Mouse (Mus musculus) hindbrain, embryonic 16.5 days (tissue): ENCODE measurements at regions not wholly inside any gene's neighbourhood (a gene's known extent, or its start where the extent isn't known, plus 50 kb on each side); places are given as distances from the start of the nearest gene placed in this dataset.

Source experiments
- ATAC-seq: fragments of 200-750 bp; cut with Nextera tagmentation; 2 replicates; pipeline ENCODE4 v1.8.0; 2017; ENCODE audit warnings: moderate TSS enrichment, moderate library complexity
- H3K27ac ChIP-seq: fragments of 300-500 bp; sonication (generic); 2 replicates; pipeline ENCODE4 v1.5.1; 2014; ENCODE audit warnings: low read depth, mild to moderate bottlenecking, control low read depth, low read length, moderate library complexity
- H3K27me3 ChIP-seq: fragments of 300-500 bp; sonication (generic); replicated peaks from 2 replicates; pipeline ENCODE4 v1.6.1; 2014; ENCODE audit warnings: low read length; ENCODE audit not compliant: control insufficient read depth, insufficient read depth
- H3K36me3 ChIP-seq: fragments of 300-500 bp; sonication (generic); 2 replicates; pipeline ENCODE4 v1.6.1; 2014; ENCODE audit warnings: mild to moderate bottlenecking, low read length, moderate library complexity, mixed read lengths; ENCODE audit not compliant: control insufficient read depth, insufficient read depth
- H3K4me1 ChIP-seq: fragments of 300-500 bp; sonication (generic); 2 replicates; pipeline ENCODE4 v1.6.1; 2014; ENCODE audit warnings: low read depth, low read length; ENCODE audit not compliant: control insufficient read depth, insufficient read depth
- H3K4me2 ChIP-seq: fragments of 300-500 bp; sonication (generic); 2 replicates; pipeline ENCODE4 v1.6.1; 2014; ENCODE audit warnings: mild to moderate bottlenecking, low read length, control low read depth, moderate library complexity
- H3K4me3 ChIP-seq: fragments of 300-500 bp; sonication (generic); 2 replicates; pipeline ENCODE4 v1.5.1; 2014; ENCODE audit warnings: mild to moderate bottlenecking, low read length, control low read depth, moderate library complexity
- H3K9ac ChIP-seq: fragments of 300-500 bp; sonication (generic); 2 replicates; pipeline ENCODE4 v1.6.1; 2014; ENCODE audit warnings: low read depth, mild to moderate bottlenecking, control low read depth, low read length, moderate library complexity
- H3K9me3 ChIP-seq: fragments of 300-500 bp; sonication (generic); 2 replicates; pipeline ENCODE4 v1.6.1; 2014; ENCODE audit warnings: mild to moderate bottlenecking, low read length, moderate library complexity; ENCODE audit not compliant: control insufficient read depth
- WGBS: fragments of 180-500 bp; shearing (Covaris S2); extraction: QIAGEN DNeasy Blood & Tissue Kit; methylation state at CpG from one replicate; pipeline ENCODE4 v1.1.7; 2014; 5-methylcytosine and 5-hydroxymethylcytosine counted together

DNA sequence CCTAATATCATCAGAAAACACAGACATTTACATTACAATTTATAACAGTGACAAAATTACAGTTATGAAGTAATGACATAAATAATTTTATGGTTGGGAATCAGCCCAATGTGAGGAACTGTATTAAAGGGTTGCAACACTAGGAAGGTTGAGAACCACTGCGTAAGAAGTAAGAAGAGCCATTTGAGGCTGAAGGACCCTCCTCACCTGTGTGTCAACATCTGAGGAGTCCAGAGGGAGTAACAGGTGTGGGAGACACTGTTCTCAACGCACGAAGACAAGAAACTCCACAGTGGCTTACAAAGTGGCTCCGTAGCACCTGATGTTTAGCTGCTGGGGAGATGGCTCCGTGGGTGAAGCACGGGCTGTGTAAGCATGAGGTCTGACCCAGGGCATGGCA is 88.5 kb upstream of the Ercc6l2 start:
- Histone ChIP-seq H3K27ac (no peak overlapping the region), H3K4me3 (no peak overlapping the region), H3K9ac (no peak overlapping the region), H3K27me3 (no peaks in the 10 kb centered on the region), H3K4me2 (no peak overlapping the region), H3K36me3 (no peaks in the 10 kb centered on the region), H3K4me1 (no peaks in the 10 kb centered on the region), H3K9me3 (no peaks in the 10 kb centered on the region)
- WGBS = 85% methylated on average over 6 of the region's 6 CpGs
- ATAC-seq = no peak

DNA sequence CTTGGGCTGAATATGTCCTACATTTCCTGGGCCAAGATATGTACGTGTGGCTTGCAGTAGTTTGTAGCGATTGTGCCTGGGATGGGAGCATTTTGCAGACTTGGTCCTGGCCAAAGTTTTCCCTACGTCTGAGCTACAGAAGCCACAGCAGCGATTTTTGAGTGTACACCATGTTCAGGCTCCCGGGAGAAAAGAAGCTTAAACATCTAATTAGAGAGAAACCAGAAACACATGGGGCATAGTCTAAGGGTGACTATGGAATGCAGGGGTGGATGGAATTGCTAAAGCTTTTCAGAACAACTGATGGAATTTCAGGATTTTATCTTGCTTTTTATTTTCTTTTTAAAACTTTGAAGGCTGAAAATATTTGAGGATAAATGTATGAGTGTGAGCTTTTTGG is 79.3 kb upstream of the Ercc6l2 start:
- no peaks in the 10 kb centered on the region for H3K4me1 ChIP-seq
- H3K4me3 ChIP-seq = no peak overlapping the region
- H3K36me3 ChIP-seq = no peaks in the 10 kb centered on the region
- H3K4me2 ChIP-seq = no peak overlapping the region
- H3K27me3 ChIP-seq = no peaks in the 10 kb centered on the region
- H3K9ac ChIP-seq = no peak overlapping the region
- no peaks in the 10 kb centered on the region for H3K9me3 ChIP-seq
- 81% methylated on average over 5 of the region's 5 CpGs for whole genome bisulfite sequencing
- H3K27ac ChIP-seq = no peak overlapping the region
- ATAC-seq = no peak

DNA sequence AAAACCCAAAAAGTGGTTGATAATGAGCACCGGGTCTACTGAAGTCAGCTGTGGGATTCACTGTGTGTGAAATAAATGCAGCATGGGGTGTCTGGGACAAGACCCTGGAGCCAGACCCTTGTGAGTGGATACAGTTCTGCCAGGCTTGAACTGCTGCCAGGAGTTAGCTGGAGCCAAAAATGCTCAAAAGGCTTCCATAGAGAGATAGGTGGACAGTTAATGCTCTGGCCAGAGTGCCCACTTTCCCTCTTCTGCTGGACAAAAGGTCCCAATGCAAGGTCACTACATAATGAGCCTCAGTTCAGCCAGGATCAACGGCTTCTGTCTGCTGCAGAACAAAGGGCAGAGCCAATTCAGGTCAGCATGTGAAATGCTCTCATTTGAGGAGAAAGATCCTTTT is 73.2 kb upstream of the Ercc6l2 start:
- ATAC-seq = peak; percentile 85
- WGBS = 36% methylated on average over 2 of the region's 2 CpGs
- no peak overlapping the region for H3K4me3 ChIP-seq

DNA sequence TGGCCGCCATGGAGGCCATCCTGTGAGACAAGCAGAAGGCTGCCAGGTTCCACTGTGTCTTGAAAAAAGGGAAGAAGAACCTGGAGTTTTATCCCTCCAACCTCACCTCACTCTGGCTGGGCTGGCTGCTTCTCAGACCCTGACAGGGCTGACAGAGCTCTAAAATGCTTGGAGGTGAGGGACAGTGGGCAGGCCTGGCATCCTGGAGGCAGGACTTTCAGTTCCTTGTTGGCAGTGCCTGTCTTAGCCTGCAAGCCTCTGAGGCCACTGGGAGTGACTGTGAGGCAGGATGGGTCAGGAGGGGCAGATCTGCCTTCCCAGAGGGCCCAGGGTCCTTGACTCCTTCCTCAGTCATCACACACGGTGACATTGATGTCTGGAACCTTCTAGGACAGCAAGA is 66.3 kb upstream of the Ercc6l2 start:
- 97% methylated on average over 2 of the region's 2 CpGs for WGBS
- no peak for ATAC-seq
- no peak overlapping the region for H3K27ac ChIP-seq
- no peaks in the 10 kb centered on the region for H3K27me3 ChIP-seq
- H3K36me3 ChIP-seq = no peaks in the 10 kb centered on the region
- no peak overlapping the region for H3K4me2 ChIP-seq
- H3K4me3 ChIP-seq = no peak overlapping the region
- 0 out of 2 replicates have a peak, but pooled peaks cover 2% of the 10 kb centered on the region for H3K9me3 ChIP-seq
- no peaks in the 10 kb centered on the region for H3K4me1 ChIP-seq
- no peak overlapping the region for H3K9ac ChIP-seq

More for the DNA sequence above, 73.2 kb upstream of the Ercc6l2 start:
- Histone ChIP-seq H3K4me2 (no peak overlapping the region), H3K27ac (no peak overlapping the region), H3K9ac (no peak overlapping the region), H3K36me3 (no peaks in the 10 kb centered on the region), H3K9me3 (no peaks in the 10 kb centered on the region), H3K27me3 (no peaks in the 10 kb centered on the region), H3K4me1 (no peaks in the 10 kb centered on the region)

DNA sequence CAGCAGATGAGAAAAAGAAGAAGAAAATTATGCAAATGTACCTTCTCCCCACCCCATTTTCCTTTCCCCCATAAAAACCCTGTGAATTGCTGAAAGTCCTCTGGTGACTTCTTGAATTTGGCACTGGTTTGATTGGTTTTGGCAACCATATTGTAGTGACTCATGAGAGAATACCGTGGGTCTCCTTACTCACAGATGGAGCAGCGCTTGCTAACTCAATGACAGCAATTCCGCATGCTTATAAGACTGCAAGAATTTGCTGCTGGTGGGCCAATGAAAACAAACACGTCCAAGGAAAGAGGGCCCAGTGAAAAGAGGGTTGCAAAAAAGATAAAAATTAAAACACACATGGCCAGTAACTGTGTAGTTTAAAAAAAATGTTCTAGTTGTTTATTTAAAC is 65.0 kb upstream of the Ercc6l2 start:
- Histone ChIP-seq H3K4me1 (no peaks in the 10 kb centered on the region), H3K4me3 (no peak overlapping the region), H3K27me3 (no peaks in the 10 kb centered on the region), H3K9ac (no peak overlapping the region), H3K36me3 (no peaks in the 10 kb centered on the region), H3K27ac (no peak overlapping the region), H3K4me2 (no peak overlapping the region), H3K9me3 (0 out of 2 replicates have a peak, but pooled peaks cover 2% of the 10 kb centered on the region)
- WGBS = 66% methylated on average over 4 of the region's 4 CpGs
- no peak for ATAC-seq

DNA sequence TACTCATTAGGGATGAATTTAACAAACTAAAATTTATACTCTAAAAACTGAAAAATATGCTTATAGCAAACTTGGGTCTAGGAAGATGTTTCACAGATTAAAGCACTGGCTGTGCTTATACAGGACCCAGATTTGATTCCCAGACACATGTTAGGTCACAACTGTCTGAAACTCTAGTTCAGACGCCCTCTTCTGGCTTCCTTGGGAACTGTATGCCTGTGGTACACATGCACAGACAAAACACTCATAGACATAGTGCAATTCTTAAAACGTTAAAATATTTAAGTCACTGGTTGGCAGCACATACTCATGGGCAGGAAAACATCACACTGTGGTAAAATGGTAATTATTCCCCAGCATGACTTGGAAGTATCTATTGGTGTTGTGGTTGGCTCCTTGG is 63.8 kb upstream of the Ercc6l2 start:
- Histone ChIP-seq H3K4me2 (no peak overlapping the region), H3K4me1 (no peaks in the 10 kb centered on the region), H3K9me3 (0 out of 2 replicates have a peak, but pooled peaks cover 2% of the 10 kb centered on the region), H3K27me3 (no peaks in the 10 kb centered on the region), H3K36me3 (no peaks in the 10 kb centered on the region), H3K4me3 (no peak overlapping the region), H3K27ac (no peak overlapping the region), H3K9ac (no peak overlapping the region)
- WGBS = 61% methylated on average over 2 of the region's 2 CpGs
- ATAC-seq = no peak

DNA sequence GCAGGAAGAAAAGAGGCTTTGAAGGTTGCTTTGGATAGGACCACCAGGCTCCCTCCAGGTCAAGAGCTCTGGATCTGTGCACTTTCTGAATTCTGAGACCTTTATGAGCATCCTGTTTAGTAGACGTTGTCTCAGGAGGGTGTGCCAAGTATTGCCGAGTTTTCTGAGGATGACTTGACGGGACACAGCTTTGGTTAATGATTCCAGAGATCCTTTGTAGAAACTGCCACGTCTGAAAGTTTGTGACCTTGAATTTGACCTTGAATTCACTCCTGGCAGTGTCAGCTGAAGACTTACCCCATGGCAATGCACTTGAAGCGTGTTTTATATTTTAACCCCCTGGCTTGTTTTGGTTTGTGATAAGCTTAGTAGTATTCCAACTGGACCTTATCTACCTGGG is 58.0 kb upstream of the Ercc6l2 start:
- Histone ChIP-seq H3K27me3 (no peaks in the 10 kb centered on the region), H3K4me2 (no peak overlapping the region), H3K4me3 (no peak overlapping the region), H3K27ac (no peak overlapping the region), H3K9me3 (0 out of 2 replicates have a peak, but pooled peaks cover under 1% of the 10 kb centered on the region), H3K36me3 (no peaks in the 10 kb centered on the region), H3K4me1 (no peaks in the 10 kb centered on the region), H3K9ac (no peak overlapping the region)
- ATAC-seq = no peak
- 70% methylated on average over 5 of the region's 5 CpGs for WGBS

DNA sequence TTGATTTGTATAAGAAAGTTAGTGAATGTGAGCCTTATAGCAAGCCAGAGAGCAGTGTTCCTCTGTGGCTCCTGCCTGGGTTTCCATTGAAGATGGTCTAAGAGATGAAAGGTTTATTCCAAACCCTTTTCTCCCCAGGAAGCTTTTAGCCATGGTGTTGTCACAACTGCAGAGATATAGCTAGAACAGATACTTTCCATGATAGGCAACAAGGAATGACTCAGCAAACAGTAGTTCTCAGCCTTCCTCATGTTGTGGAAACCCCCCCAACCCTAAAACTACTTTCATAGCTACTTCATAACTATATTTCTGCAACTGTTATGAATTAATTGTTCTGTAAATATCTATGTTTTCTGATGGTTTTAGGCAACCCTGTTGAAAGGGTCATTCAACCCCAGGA is 53.5 kb upstream of the Ercc6l2 start:
- H3K9me3 ChIP-seq = no peaks in the 10 kb centered on the region
- H3K4me3 ChIP-seq = no peak overlapping the region
- H3K27ac ChIP-seq = no peak overlapping the region
- no peak overlapping the region for H3K4me2 ChIP-seq
- no peaks in the 10 kb centered on the region for H3K4me1 ChIP-seq
- H3K27me3 ChIP-seq = no peaks in the 10 kb centered on the region
- no peak for ATAC-seq
- no peaks in the 10 kb centered on the region for H3K36me3 ChIP-seq
- H3K9ac ChIP-seq = no peak overlapping the region
